Mouse (Mus musculus) ES-E14 (cell line): ENCODE measurements around the gene Baz2b. TPM values are rescaled to one million over a fixed set of nuclear protein-coding genes. Genes with fewer than 3 reads are reported as not detected.

Source experiments
- DNase-seq: peaks from one replicate; pipeline ENCODE4 v3.0.0-alpha.2; 2013; ENCODE audit warnings: low read depth, low spot score
- H3K27ac ChIP-seq: 2 replicates; pipeline ENCODE4 v1.5.1; 2012; ENCODE audit warnings: low read depth, mild to moderate bottlenecking, low read length, moderate library complexity, mixed read lengths; ENCODE audit not compliant: poor library complexity, insufficient read depth, severe bottlenecking
- H3K36me3 ChIP-seq: 2 replicates; pipeline ENCODE4 v1.6.1; 2012; ENCODE audit warnings: mild to moderate bottlenecking, low read length, moderate library complexity, mixed read lengths; ENCODE audit not compliant: control insufficient read depth, poor library complexity, insufficient read depth, severe bottlenecking
- H3K4me1 ChIP-seq, 2 experiments: fragments of 150-350 bp in 1 of 2; sonication (generic) in 1 of 2; 2 replicates each; pipeline ENCODE4 v1.6.1; 2012; ENCODE audit warnings: low read length in 2 of 2, mild to moderate bottlenecking in 1 of 2, mixed read lengths in 1 of 2; ENCODE audit not compliant: control insufficient read depth in 2 of 2, insufficient read depth in 2 of 2, poor library complexity in 1 of 2
- H3K4me3 ChIP-seq, 2 experiments: fragments of 150-350 bp in 1 of 2; sonication (generic) in 1 of 2; 2 replicates each; pipeline ENCODE4 v1.5.1; 2012; ENCODE audit warnings: low read length in 2 of 2, low read depth in 1 of 2, mild to moderate bottlenecking in 1 of 2, mixed read lengths in 1 of 2; ENCODE audit not compliant: insufficient read depth in 1 of 2, poor library complexity in 1 of 2, severe bottlenecking in 1 of 2
- H3K9ac ChIP-seq: 2 replicates; pipeline ENCODE4 v1.6.1; 2012; ENCODE audit warnings: low read depth, mild to moderate bottlenecking, low read length, mixed read lengths; ENCODE audit not compliant: poor library complexity, insufficient read depth, severe bottlenecking
- H3K9me3 ChIP-seq: fragments of 150-350 bp; sonication (generic); 2 replicates; pipeline ENCODE4 v1.6.1; 2012; ENCODE audit warnings: low read depth, mild to moderate bottlenecking, low read length; ENCODE audit not compliant: control insufficient read depth, insufficient read depth
- CHD2 ChIP-seq: IDR thresholded peaks from 2 replicates; pipeline ENCODE4 v1.6.1; 2014; ENCODE audit warnings: mild to moderate bottlenecking, low read depth, low read length, inconsistent platforms
- HCFC1 ChIP-seq: IDR thresholded peaks from 2 replicates; pipeline ENCODE4 v1.6.1; 2012; ENCODE audit warnings: low read length, inconsistent platforms, borderline replicate concordance; ENCODE audit not compliant: insufficient read depth
- MAFK ChIP-seq: IDR thresholded peaks from 2 replicates; pipeline ENCODE4 v1.6.1; 2014; ENCODE audit warnings: mild to moderate bottlenecking, low read depth, low read length, inconsistent platforms; ENCODE audit not compliant: insufficient read depth
- ZC3H11A ChIP-seq: IDR thresholded peaks from 2 replicates; pipeline ENCODE4 v1.6.1; 2012; ENCODE audit warnings: low read depth, mild to moderate bottlenecking, inconsistent platforms, low read length, borderline replicate concordance
- ZNF384 ChIP-seq: IDR thresholded peaks from 2 replicates; pipeline ENCODE4 v1.6.1; 2012; ENCODE audit warnings: low read depth, low read length, inconsistent platforms
- in situ Hi-C, 2 experiments: fragments of 600-800 bp; cut with MboI; formaldehyde crosslinking; loops; one replicate each; pipeline ENCODE4 v1.15.1; 2025; ENCODE audit warnings: low sequenced_read_pairs in 2 of 2, inconsistent platforms in 1 of 2; ENCODE audit not compliant: unreplicated experiment in 2 of 2
- total RNA-seq: library from RNA; depleted of rRNA; stranded (reverse); fragments of 300-350 nt; gene quantifications from 2 replicates; pipeline ENCODE4 v1.2.3, GENCODE M21; 2012

The Baz2b gene
- total RNA-seq, 1 experiment: 22.0 TPM

DNA sequence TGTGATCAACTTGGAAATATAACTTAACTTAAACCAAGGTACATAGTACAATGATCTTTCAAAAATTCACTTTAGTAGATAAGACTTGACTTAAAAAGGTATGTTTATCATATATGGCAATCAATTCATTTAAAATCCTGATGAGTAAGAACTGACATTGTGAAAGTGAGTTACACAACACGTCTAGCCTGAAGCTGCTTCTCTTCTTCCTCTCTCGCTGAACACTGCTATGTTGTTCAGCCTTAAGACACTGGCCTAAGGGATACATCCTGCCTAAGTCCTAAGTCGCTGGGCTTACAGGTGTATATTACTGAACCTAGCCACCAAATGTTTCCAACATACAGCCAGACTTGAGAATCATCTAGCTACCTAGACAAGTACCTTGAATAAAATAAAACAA, 178.6 kb downstream of the Baz2b start:
- DNase-seq: no peak
- Histone ChIP-seq H3K4me3 (no peak overlapping the region), H3K27ac (no peak overlapping the region), H3K9me3 (no peaks in the 10 kb centered on the region), H3K36me3 (no peaks in the 10 kb centered on the region; the same call in 1 of the 2 replicates), H3K9ac (no peak overlapping the region), H3K4me1 (peaks cover 0 to 4% of the 10 kb centered on the region in 2 experiments; a peak in 1 of 4 replicates)
- TF ChIP-seq ZNF384: no peak
- TF ChIP-seq HCFC1: no peak
- no peak for TF ChIP-seq CHD2
- TF ChIP-seq MAFK: no peak
- in situ Hi-C loops: no loop called here

DNA sequence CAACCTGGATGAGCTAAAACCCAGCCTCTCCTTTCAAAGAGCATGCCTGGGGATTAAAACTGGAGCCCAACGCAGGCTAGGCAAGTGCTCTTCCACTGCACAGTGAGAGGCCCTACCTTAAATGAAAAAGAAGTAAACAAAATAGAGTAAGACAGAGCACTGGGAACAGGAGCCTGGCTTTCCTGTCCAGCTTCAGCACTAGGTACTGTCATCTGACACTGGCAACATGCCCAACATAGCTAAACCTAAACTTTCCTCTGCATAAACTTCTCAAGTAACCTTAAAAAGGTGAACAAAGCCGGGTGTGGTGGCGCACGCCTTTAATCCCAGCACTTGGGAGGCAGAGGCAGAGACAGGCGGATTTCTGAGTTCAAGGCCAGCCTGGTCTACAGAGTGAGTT, 180.6 kb downstream of the Baz2b start:
- in situ Hi-C loops: no loop called here
- TF ChIP-seq ZC3H11A (no peak), MAFK (no peak), CHD2 (no peak), ZNF384 (no peak), HCFC1 (no peak)
- no peaks in the 10 kb centered on the region for H3K9me3 ChIP-seq
- DNase-seq: no peak
- no peak overlapping the region for H3K9ac ChIP-seq
- no peak overlapping the region for H3K27ac ChIP-seq
- no peak overlapping the region for H3K4me3 ChIP-seq
- H3K36me3 ChIP-seq: no peaks in the 10 kb centered on the region; the same call in 1 of the 2 replicates
- H3K4me1 ChIP-seq: peaks cover 0 to 2% of the 10 kb centered on the region in 2 experiments; a peak in 1 of 4 replicates

DNA sequence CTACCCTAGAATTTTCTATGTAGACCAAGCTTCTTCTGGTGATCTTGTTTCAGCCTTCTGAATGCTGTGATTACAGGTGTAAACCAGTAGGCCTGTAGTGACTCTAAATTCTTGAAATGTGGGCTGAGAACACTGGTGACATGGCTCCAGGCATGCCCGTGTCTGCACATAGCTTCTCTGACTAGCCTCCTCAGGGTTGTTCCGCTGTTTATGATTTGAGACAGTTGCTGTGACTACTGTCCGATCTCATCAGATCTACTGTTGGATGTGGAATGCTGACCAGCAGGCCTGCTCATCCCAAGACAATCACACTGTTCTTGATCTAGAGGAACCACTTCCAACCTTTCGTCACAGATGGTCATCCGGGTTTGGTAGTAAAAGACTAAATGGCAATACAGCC, 182.5 kb downstream of the Baz2b start:
- in situ Hi-C loops: no loop called here

DNA sequence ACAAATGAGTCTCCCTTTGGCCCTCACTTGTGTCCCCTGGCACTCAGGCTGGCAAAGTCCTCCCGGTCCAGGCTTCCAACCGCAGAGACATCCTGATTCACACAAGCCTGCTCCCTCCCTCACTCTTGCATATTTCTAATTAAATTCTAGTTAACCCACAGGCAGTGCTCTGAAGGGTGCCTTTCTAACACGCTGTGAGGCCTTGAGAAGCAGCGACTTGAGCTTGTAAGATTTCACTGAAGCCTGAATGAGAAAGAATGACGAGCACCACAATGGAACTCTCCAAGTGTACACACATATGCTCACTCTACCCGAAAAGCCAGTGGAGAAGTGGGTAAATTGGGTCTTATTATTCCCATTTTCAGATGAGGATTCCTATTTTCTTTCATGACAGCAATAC, 183.1 kb downstream of the Baz2b start:
- Histone ChIP-seq H3K4me3 (no peak overlapping the region), H3K9me3 (no peaks in the 10 kb centered on the region), H3K9ac (no peak overlapping the region), H3K36me3 (no peaks in the 10 kb centered on the region; the same call in 1 of the 2 replicates), H3K4me1 (peaks cover under 1 to 6% of the 10 kb centered on the region in 2 experiments; a peak in 3 of 4 replicates), H3K27ac (no peak overlapping the region)
- TF ChIP-seq ZC3H11A (no peak), MAFK (no peak), CHD2 (no peak), ZNF384 (no peak), HCFC1 (no peak)
- no peak for DNase-seq
- in situ Hi-C loops: no loop called here

More for the DNA sequence above, 182.5 kb downstream of the Baz2b start:
- Histone ChIP-seq H3K4me1 (peaks cover 0 to 4% of the 10 kb centered on the region in 2 experiments; a peak in 1 of 4 replicates), H3K36me3 (no peaks in the 10 kb centered on the region; the same call in 1 of the 2 replicates), H3K4me3 (no peak overlapping the region), H3K9me3 (no peaks in the 10 kb centered on the region), H3K9ac (no peak overlapping the region), H3K27ac (no peak overlapping the region)
- TF ChIP-seq HCFC1: no peak
- TF ChIP-seq ZC3H11A: no peak
- no peak for TF ChIP-seq ZNF384
- no peak for DNase-seq

DNA sequence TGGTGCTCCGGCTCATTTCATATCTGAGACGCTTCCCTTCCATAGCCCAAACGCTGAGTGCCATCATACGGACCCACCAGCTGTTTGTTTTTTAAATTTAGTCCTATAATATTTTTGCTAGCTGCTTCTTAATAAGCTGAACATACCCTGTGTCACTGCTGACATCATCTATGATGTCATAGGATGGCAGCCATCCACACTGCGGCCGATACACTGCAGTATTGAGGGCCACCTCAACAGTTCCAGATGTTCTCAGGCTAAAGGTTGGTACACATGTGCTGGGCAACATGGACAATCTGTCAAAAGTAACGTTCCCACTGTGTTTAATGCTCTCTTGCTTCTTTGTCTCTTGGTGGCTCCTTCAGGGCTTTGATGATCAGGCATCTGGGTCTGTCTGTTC, 185.9 kb downstream of the Baz2b start:
- H3K27ac ChIP-seq: no peak overlapping the region
- no peak overlapping the region for H3K4me3 ChIP-seq
- no peak overlapping the region for H3K9ac ChIP-seq
- in situ Hi-C loops: no loop called here
- no peaks in the 10 kb centered on the region for H3K9me3 ChIP-seq
- no peaks in the 10 kb centered on the region; the same call in 1 of the 2 replicates for H3K36me3 ChIP-seq
- peaks cover 10% of the 10 kb centered on the region in 2 experiments; a peak in 3 of 4 replicates for H3K4me1 ChIP-seq
- DNase-seq: no peak
- no peak for TF ChIP-seq CHD2
- no peak for TF ChIP-seq ZNF384
- no peak for TF ChIP-seq MAFK
- TF ChIP-seq ZC3H11A: no peak
- TF ChIP-seq HCFC1: no peak
